Mouse (Mus musculus) kidney, postnatal 0 days (tissue): ENCODE results near the gene Tbx2. TPM values are rescaled to one million over a fixed set of nuclear protein-coding genes. Genes with fewer than 3 reads are reported as not detected.

Source experiments
- ATAC-seq: fragments of 200-750 bp; cut with Nextera tagmentation; replicated peaks from 2 replicates; pipeline ENCODE4 v1.8.0; 2017; ENCODE audit warnings: low read depth, moderate number of reproducible peaks, moderate TSS enrichment, moderate library complexity; ENCODE audit not compliant: low FRiP score
- DNase-seq: peaks from one replicate; pipeline ENCODE4 v3.0.0-alpha.2; 2016; ENCODE audit warnings: low spot score
- H3K27ac ChIP-seq: fragments of 300-500 bp; sonication (generic); 2 replicates; pipeline ENCODE4 v1.5.1; 2014; ENCODE audit warnings: mild to moderate bottlenecking
- H3K27me3 ChIP-seq: fragments of 300-500 bp; sonication (generic); 2 replicates; pipeline ENCODE4 v1.6.1; 2014; ENCODE audit warnings: low read length, mixed read lengths; ENCODE audit not compliant: insufficient read depth
- H3K36me3 ChIP-seq: fragments of 300-500 bp; sonication (generic); 2 replicates; pipeline ENCODE4 v1.6.1; 2014; ENCODE audit warnings: low read length, mixed read lengths; ENCODE audit not compliant: insufficient read depth
- H3K4me1 ChIP-seq: fragments of 300-500 bp; sonication (generic); replicated peaks from 2 replicates; pipeline ENCODE4 v1.6.1; 2014; ENCODE audit warnings: antibody characterized with exemption, low read length, mixed read lengths; ENCODE audit not compliant: insufficient read depth
- H3K4me2 ChIP-seq: fragments of 300-500 bp; sonication (generic); 2 replicates; pipeline ENCODE4 v1.6.1; 2014; ENCODE audit warnings: mild to moderate bottlenecking, low read length, moderate library complexity, mixed read lengths
- H3K4me3 ChIP-seq: fragments of 300-500 bp; sonication (generic); replicated peaks from 2 replicates; pipeline ENCODE4 v1.5.1; 2014; ENCODE audit warnings: low read depth, low read length
- H3K9ac ChIP-seq: fragments of 300-500 bp; sonication (generic); 2 replicates; pipeline ENCODE4 v1.6.1; 2014; ENCODE audit warnings: low read depth, low read length
- H3K9me3 ChIP-seq: fragments of 300-500 bp; sonication (generic); replicated peaks from 2 replicates; pipeline ENCODE4 v1.6.1; 2016; ENCODE audit warnings: low read length, inconsistent platforms, mixed read lengths
- CTCF ChIP-seq: IDR thresholded peaks from 2 replicates; pipeline ENCODE4 v1.5.1; 2016; ENCODE audit warnings: antibody characterized with exemption, low read depth, mild to moderate bottlenecking, moderate library complexity
- WGBS: fragments of 180-500 bp; shearing (Covaris S2); extraction: QIAGEN DNeasy Blood & Tissue Kit; methylation state at CpG from one replicate; pipeline ENCODE4 v1.1.7; 2014; 5-methylcytosine and 5-hydroxymethylcytosine counted together
- polyA plus RNA-seq: library from polyadenylated mRNA; unstranded; fragments of >200 nt; fragmentation: Nextera tagmentation; extraction: Ambion mirVana; gene quantifications from 2 replicates; pipeline ENCODE4 v1.2.1, GENCODE M21; 2015

Tbx2 gene
- polyA plus RNA-seq, 1 experiment from 2014 or later, result 22.5 TPM

- no peaks in the 10 kb centered on the region for H3K36me3 ChIP-seq
- H3K9ac ChIP-seq, result peak overlapping the region; percentile 61
- H3K27ac ChIP-seq, result peak overlapping the region; percentile 96
- ATAC-seq (no peak), DNase-seq (no peak)
- H3K27me3 ChIP-seq, result 0 out of 2 replicates have a peak, but pooled peaks cover 7% of the 10 kb centered on the region
- 27% methylated on average over 38 of the region's 38 CpGs for WGBS
- TF ChIP-seq CTCF, result no peak
- H3K4me3 ChIP-seq, result peak overlapping the region; percentile 65; the same call in 1 of the 2 replicates
- H3K4me2 ChIP-seq, result peak overlapping the region; percentile 72
- peaks cover 47% of the 10 kb centered on the region for H3K4me1 ChIP-seq
- no peaks in the 10 kb centered on the region for H3K9me3 ChIP-seq
Measured at GRCm38 (mm10) chr11:85828691-85829519, 3.4 kb upstream of the Tbx2 start.

DNA sequence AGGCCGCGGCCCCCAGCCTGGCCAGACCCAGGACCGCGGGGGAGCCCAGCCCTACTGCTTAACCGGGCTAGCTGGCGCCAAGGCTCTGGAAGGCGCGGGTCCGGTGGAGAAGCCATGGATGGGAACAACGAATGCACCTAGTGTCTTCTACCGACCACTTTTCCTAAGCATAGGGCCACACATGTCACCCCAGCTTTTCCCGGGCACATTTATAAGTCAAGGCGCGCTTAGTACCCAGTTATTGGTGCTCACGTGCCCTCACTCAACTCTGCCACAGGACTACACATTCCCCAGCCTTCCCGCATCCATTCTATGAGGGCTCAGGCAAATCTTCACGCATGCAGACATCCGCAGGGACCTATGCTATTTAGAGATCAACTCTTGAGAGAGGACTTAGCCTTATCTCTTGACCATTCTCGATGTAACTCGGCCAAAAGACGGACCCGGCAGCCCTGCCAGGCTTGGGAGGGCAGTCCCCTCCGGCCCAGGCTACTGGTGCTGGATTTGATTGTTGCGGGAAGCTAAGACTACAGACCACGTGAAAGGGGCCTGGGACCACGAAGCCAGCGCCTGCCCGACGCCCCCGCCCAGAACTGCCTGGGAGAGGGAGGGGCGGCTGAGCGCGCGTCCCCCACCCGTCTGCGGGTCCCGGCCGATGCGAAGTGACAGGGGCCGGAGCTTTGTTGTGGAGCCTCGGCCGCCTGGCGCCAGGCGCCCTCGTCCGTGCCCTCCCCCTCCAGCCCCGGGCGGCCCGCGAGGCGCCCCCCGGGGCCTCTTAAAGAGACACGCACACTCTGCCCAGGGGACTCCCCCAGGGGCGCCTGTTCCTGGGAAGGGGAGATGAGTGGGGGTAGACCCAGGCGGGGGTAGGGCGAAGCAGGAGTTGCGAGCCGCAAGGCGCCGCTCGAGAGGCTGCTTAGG, 2.6 kb upstream of the Tbx2 start:
- DNase-seq (peak; percentile 53), ATAC-seq (no peak)
- WGBS, result 4% methylated on average over 60 of the region's 61 CpGs
- Histone ChIP-seq H3K27ac (peak overlapping the region; percentile 96), H3K27me3 (0 out of 2 replicates have a peak, but pooled peaks cover 7% of the 10 kb centered on the region), H3K9me3 (no peaks in the 10 kb centered on the region), H3K4me1 (peaks cover 47% of the 10 kb centered on the region), H3K4me2 (peak overlapping the region; percentile 72), H3K36me3 (no peaks in the 10 kb centered on the region), H3K9ac (peak overlapping the region; percentile 61), H3K4me3 (peak overlapping the region; percentile 65)
- TF ChIP-seq CTCF, result no peak

- 9% methylated on average over 17 of the region's 17 CpGs for WGBS
- peak; percentile 75 for DNase-seq
- H3K27ac ChIP-seq, result peak overlapping the region; percentile 96
- peak overlapping the region; percentile 61; the same call in 1 of the 2 replicates for H3K9ac ChIP-seq
- no peak for ATAC-seq
- no peaks in the 10 kb centered on the region for H3K9me3 ChIP-seq
- peak overlapping the region; percentile 65 for H3K4me3 ChIP-seq
- peaks cover 2% of the 10 kb centered on the region; the same call in 1 of the 2 replicates for H3K36me3 ChIP-seq
- peaks cover 39% of the 10 kb centered on the region for H3K4me1 ChIP-seq
- H3K4me2 ChIP-seq, result peak overlapping the region; percentile 72
- 0 out of 2 replicates have a peak, but pooled peaks cover 7% of the 10 kb centered on the region for H3K27me3 ChIP-seq
- peak; percentile 54 for TF ChIP-seq CTCF
Measured at GRCm38 (mm10) chr11:85830901-85831341, 1.4 kb upstream of the Tbx2 start.

DNA sequence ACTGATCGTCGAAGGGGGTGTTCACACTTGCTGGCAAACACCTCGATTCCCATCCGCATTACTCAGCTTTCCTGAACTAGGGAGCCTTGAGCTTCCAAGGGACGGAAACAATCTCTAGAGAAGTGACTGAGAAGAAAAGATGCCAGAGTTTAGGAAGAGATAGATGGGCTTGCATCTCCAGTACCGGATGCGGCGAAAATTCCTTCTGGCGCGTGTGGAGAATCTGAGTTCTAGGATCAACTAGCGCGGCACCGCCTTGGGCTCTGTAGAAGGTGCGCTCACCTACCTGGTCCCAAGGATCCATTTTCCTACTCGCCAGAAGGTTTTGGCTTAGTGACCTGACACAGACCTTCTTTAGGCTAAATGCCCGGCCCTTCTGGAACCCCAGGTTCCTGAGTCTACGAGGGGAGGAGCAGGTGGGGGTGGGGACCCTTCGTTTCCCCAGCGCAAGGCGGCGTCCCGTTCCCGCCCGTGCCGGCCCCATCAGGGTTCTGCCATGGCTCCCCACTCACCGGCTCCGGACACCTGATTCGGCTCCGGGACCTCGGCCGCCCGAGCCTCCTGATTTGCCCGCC, 608 bp upstream of the Tbx2 start:
- H3K27me3 ChIP-seq, result 0 out of 2 replicates have a peak, but pooled peaks cover 7% of the 10 kb centered on the region
- ATAC-seq (no peak), DNase-seq (peak; percentile 66)
- no peak for TF ChIP-seq CTCF
- peak overlapping the region; percentile 65 for H3K4me3 ChIP-seq
- peak overlapping the region; percentile 96 for H3K27ac ChIP-seq
- peak overlapping the region; percentile 72 for H3K4me2 ChIP-seq
- peaks cover 10% of the 10 kb centered on the region; the same call in 1 of the 2 replicates for H3K36me3 ChIP-seq
- peak overlapping the region; percentile 85 for H3K9ac ChIP-seq
- H3K4me1 ChIP-seq, result peaks cover 32% of the 10 kb centered on the region
- 2% methylated on average over 33 of the region's 33 CpGs for WGBS
- H3K9me3 ChIP-seq, result no peaks in the 10 kb centered on the region

GRCm38 (mm10) chr11:85833081-85833521, 750 bp downstream of the Tbx2 start:
- Histone ChIP-seq H3K4me2 (peak overlapping the region; percentile 72), H3K36me3 (peaks cover 20% of the 10 kb centered on the region; the same call in 1 of the 2 replicates), H3K9me3 (no peaks in the 10 kb centered on the region), H3K4me3 (peak overlapping the region; percentile 65), H3K9ac (peak overlapping the region; percentile 85), H3K27me3 (0 out of 2 replicates have a peak, but pooled peaks cover 7% of the 10 kb centered on the region), H3K27ac (peak overlapping the region; percentile 96), H3K4me1 (peaks cover 28% of the 10 kb centered on the region)
- DNase-seq, result peak; percentile 32
- 1% methylated on average over 37 of the region's 54 CpGs for WGBS
- TF ChIP-seq CTCF, result no peak
- ATAC-seq, result no peak
